Mouse (Mus musculus) layer of hippocampus, postnatal 14 days (tissue): ENCODE results near the gene Sox1. TPM values are rescaled to one million over a fixed set of nuclear protein-coding genes. Genes with fewer than 3 reads are reported as not detected.
A peak's percentile ranks its signal among the peaks of the same experiment; 100 is the strongest.

ENCODE experiments used
- DNase-seq, 2 experiments: peaks; one replicate each; pipeline ENCODE4 v3.0.0; 2021 to 2022; ENCODE audit warnings: low spot score in 2 of 2, mixed read lengths in 1 of 2
- long read RNA-seq, 2 experiments: library from polyadenylated mRNA; stranded (forward); transcript quantifications; one replicate each; pipeline ENCODE4 v2.0.0; 2021
- total RNA-seq, 2 experiments: library from RNA; stranded (reverse); gene quantifications; 2 replicates each; pipeline ENCODE4 v1.2.3; 2021

Sox1 gene
- 10 to 100 TPM; 11.0 to 12.7 TPM for total RNA-seq
- long read RNA-seq, experiment 1, full-length matches to known transcripts = 5 of 5 reads
- long read RNA-seq, experiment 1, partial matches to known transcripts = 0 of 5 reads
- long read RNA-seq, experiment 1, other reads (novel, unspliced or antisense) = 0 of 5 reads
- long read RNA-seq, experiment 2, full-length matches to known transcripts = 7 of 7 reads
- long read RNA-seq, experiment 2, partial matches to known transcripts = 0 of 7 reads
- long read RNA-seq, experiment 2, other reads (novel, unspliced or antisense) = 0 of 7 reads

DNA sequence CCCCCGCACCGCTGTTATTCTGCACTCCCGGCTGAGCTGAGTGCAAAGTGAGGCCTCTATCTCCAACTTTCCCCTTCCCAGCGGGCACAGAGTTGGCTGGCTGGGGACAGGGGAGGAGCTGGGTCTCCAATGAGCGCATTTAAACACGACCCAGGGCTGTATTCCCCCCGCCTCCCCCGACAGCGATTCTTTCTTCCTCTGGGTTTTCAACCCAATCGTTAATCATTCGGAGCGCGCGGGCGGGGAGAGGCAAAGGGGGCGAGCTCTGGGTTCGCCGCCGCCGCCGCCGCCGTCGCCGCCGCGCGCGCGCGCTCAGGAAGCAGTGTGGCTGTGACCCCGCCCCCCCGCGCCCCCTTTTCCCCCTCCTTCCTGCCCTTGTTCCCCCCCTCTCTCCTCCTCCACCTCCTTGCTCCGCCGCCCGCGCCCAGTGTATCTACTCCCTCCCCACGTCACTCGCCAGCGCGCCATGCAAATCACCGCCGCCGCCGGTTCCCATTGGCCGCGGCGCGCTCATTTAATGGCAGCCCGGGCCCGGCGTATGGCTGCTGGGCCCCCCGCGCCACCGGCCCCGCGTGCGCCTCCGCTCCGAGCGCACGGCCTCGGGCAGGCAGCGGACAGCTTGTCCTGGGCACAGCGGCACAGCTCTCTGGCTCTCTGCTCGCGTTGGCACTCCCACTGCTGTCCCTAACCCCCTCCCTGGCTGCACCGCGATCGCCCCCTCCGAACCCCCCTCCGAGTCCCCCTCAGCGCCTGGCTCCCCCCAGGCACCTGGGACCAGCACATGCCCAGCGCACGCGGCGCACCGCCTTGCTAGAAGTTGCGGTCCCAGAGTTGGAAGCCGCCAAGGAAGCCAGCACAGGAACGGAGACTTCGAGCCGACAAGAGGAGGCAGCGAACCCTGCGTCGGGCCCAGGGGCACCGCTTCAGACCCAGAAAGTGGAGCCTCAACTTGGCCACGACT is at the start of gene Sox1:
Gene Sox1, plus strand, starts transcription at position 225 of the 961 bp plus-strand sequence.
- peak; percentile 68 to 79 for DNase-seq

DNA sequence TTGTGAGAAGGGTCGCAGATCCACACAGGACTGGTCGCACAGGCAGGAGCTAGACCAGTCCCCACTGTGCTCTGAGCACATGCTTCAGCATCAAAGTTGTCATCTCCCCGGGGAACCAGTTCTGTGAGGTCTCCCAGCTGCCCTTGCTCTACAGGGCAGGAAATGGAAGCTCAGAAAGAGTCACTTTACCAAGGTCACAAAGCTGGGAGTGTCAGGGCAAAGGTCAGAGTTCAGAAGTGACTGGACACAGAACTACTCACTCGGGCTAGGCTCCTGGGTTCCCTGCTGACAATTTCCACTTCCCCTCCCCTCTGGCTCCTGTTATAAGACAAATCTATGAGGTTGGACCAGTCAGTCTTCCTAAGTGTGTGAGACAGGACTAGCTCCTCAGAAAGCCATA is 49.2 kb upstream of the Sox1 start:
- DNase-seq = no peak

DNA sequence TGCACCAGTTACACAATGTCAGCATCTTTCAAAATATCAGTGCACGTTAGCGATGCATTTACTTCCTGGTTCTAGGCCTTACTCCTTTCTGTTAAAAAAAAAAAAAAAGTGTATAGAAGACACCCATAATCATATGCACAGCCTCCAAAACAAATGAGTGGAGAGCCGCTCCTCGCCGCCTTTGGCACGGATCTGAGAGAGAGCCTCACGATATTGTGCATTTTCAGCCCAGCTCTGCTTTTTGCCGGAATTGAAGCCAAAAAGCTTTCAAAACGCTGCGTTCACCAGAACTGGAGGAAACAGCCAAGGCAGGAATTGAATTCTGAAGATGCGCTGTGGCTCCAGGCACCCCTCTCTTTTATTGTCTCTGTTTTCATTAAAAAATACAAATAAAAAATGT is 48.2 kb upstream of the Sox1 start:
- DNase-seq = no peak

DNA sequence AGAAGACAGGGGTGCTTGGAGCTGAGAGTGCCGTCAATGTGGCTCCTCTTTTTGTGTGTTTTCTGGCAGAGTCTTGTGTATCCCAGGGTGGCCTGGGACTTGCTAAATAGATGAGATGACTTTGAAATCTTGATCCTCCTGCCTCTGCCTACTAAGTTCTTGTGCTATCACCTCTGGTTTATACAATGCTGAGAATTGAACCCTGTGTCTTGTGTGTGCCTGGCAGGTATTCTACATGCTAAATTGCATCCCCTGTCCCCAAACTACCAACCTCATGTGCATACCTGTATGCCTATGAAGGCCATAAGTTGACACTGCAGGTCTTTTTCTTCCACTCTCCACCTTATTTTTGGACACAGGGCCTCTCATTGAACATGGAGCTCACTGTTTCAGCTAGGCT is 46.8 kb upstream of the Sox1 start:
- no peak for DNase-seq

DNA sequence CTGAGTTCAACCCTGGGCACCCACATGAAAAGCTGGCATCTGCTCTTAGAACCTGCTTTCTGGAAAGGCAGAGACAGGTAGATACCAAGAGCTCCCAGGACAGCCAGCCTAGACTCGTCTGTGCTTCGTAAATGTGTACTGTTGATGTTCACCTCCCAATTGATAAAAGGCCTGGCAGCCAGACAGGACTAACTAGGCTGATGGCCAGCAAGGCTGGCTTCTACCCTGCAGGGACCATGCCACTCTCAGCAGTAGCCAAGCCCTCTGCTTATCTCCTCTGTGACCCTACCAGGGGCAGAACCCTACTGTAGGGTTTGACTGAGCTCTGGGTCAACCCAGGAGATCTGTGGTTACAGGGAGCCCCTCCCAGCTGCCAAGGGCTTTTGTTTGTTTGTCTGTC is 45.5 kb upstream of the Sox1 start:
- no peak for DNase-seq

DNA sequence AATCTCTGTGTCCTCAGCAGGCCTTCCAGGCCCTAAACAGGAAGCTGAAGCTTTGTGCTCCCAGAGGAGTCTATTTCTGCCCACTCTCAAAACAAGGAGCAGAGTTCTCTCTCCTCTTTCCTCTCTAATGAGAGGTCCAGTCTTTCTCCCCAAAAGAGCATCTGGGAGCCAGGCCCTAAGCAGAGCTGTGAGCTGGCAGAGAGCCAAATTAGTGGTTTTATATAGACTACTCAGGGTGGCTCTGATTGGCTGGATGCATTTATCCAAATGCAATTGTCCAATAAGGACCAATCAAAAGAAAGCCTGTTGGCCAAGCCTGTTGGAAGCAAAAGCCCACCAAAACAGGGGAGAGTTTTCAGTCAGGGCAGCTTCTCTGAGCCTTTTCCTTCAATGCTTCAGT is 44.0 kb upstream of the Sox1 start:
- DNase-seq = no peak

DNA sequence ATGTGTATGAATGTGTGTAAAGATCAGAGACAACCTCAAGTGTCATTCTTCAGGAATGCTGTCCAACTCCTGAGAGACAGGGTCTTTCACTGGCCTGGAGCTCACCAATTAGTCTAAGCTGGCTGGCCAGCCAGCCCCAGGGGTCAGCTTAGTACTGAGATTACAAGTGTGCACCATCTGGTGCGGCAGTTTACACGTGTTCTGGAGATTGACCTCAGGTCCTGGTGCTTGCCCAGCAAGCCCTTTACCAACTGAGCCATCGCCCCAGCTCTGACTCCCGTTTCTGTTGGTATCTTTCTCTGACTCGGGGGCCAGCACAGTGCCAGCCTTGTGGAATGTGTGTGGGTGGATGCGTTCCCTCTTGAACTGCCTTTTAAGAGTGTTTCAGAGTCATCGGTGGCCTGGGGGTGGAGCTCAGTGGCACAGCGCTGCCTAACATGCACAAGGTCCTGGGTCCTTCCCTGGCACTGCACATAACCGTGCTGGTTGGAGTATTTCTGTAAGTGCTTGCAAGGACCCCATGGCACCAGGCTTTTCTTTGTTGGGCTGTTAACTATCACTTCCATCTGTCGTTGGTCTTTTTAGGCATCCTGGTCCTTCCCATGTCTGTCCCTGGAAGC is 40.6 kb upstream of the Sox1 start:
- no peak for DNase-seq

DNA sequence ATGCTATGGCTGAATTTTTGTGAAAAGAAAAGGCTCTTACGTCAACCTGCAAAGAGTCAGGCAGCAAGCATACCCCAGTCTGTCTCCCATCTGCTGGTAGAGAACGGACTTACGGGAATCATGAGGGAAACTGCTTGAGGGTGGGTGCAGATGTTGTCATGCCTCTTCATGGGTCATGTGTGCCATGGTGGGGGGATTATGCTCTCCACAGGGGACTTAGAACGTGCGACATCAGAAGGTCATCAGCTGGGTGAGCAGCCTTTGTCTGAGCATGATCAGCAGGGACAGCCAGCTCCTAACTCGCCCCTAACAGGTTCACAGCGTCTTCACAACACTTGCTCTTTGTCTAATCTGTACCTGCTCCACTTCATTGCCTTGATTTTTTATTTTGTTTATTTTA is 26.9 kb upstream of the Sox1 start:
- no peak for DNase-seq

DNA sequence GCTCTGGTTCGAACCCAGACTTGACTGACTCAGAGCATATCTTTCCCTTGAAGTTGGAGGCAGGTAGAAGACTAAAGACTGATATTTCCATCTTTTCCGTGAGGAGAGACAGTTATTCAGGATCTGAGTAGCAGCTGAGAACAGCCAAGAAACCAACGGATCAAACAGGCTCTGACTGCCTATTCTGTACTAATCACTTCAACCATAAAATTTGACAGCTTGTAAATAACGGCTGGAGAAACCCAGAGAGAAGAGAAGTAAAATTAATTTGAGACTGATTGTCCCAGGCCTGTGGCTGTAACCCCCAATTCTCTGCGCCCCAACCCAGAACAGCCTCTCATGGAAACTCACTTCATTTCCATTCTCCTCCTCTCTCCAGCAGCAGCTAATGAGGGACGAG is 26.2 kb upstream of the Sox1 start:
- DNase-seq = no peak

DNA sequence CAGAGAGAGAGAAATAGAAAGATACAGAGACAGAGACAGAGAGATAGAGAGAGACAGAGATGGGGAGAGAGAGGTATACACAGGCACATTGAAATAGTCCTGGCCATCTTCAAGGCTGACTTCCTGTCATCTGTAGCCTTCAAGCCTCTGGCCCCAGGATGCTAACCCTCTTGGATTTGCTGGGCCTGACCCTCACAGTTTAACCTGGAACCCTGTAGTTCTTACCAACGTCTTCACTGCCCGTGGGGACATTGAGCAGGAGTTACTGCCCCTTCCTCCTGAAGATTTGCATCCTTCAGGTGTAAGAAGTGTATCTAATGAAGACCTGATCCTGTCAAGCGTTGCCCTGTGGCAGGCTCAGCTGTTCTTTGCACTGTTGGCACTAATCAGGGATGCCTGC is 14.0 kb upstream of the Sox1 start:
- DNase-seq = no peak

DNA sequence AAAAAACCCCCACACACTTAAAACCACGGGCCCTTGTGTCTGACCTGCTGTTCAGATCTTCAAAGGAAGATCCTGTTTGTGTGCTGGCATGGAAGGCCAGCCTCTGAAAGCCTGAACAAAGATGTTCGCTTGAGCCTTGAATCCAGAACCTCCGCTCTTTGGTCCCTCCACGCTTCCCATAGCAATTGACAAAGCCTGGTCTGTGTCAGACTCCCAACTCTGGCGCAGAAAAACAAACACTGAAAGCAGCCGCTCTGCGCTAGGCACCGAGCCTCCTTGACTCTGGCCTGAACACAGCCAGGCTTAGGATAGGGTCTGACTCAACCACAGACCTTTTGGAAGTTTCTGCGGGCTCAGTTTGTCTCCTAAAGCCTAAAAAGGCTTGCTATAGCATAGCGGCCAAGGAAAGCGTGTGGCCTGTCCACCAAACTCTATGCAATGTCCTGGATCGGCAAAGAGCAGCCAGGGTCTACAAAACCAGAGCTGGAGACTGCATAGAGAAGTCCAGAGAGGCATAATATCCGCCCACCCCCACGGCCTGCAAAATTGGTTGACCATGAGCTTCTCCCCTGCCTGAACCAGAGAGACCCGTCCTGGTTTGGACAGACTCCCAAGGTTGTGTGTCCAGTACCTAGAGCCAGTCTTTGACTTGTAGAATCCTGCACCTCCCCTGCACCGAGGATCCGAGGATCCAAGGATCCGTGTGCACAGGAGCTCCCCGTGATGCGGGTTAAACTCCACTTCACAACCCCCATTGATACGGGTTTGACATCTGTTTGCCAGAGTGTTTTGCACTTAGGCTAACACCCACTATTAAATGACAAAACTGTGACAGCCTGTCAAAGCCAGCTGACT is 12.2 kb upstream of the Sox1 start:
- DNase-seq = no peak

DNA sequence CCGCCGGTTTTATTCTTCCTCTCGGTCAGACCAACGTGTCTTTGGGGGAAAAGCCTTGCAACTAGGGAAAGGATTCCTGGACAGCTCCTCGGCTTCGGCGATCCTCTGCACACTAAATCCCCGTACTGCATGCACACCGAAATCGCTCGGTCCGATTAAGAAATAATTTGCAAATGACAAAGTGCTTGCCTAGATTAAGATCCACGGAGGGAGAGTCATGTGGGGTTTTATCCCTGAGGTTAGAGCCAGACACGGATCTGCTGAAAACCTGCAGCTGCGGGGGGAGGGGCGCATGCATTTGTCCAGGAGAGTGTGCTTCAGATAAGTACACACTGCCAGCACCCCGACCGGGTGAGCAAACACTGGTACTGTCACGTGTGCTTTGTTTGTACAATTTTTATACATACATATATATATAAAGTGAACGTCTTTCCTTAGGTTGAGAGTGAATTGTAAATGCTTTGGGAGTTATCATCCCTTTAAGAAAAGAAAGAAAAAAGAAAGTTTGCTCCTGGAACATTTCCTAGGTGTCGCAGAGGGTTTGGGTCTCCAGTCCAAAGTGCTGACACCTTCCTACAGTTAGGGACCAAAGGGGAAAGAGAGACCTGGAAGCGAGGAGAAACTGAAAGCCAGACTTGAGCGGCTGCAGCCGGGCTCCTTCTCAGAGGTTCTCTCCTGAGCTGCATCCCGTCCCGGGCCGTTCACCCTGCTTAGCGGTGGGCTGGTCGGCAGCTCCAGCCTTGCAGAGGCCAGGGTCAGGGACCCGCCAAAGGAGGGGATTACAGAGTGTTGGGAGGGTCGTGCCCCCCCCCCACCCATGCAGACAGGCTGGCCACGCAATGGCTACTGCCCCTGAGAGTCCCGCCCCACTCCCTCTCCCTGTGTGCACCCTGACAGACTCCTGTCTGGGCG is 10.9 kb upstream of the Sox1 start:
- DNase-seq = no peak

DNA sequence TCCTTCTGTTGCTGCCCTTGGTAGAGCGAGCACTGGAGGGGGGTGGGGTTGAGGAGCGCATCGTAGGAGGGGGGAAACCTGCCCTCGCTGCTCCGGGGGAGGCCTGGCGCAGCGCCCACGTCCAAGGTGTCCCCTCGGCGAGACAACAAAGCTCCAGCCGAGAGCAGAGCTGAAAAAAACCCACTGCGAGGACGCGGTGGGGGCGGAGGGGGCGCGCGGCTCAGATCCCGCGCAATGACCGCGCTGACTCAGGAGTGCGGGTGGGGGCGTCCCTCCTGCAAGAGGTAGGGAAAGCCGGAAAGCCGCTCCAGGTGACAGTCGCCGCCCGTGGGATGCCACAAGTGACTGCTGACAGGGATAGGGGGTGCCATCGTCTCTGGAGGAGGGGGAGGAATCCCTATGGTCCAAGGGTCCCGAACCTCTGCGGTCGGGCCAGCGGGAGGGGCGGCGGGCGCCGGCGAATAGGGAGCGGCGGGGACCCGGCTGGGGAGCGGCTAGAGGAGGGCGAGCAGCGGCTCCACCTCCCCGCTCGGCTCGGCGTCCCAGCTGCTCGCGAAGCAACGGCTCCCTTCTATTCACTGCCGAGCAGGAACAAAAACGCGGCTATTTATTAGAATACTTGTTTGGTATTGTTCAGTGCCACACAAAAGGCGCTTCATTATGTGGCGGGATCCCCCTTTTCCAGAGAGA is 10.0 kb upstream of the Sox1 start:
- DNase-seq = no peak

DNA sequence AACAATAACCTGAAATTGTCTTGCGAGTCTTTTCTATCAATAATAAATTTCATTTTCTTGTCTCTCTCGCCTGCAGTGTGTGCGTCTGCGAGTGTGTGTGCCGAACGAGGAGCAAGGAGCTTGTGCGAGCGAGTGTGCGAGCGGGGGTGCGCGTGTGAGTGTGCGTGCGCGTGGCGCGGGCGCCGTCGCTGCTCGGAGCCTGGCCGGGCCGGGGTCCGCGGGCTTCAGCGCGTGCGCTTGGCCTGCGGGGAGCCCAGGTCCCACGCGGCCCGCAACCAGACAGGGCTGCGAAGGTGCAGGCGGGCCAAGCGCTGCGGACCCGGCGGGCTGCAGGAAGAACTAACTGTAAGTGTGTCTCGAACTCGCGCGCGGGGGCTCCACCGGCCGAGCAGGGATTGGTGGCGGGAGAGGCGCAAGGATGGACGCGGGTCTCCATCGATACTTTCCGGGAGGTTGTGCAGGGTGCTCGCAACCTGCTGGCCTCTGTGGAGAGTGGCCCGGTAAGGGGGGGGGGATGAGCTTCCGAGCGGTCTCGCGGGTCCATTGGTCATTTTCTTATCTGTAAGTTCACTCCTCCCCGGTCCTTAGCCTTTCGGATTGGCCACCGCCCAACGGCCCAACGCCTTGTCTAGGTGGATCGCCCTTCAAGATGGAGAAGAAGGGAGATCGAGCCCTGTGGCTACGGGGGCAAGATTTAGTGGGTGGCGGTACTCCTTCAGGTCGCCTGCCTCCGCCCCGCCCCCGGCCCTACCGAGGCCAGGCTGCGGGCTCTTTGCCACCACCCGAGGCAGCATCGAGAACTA is 9.2 kb upstream of the Sox1 start:
- no peak for DNase-seq

DNA sequence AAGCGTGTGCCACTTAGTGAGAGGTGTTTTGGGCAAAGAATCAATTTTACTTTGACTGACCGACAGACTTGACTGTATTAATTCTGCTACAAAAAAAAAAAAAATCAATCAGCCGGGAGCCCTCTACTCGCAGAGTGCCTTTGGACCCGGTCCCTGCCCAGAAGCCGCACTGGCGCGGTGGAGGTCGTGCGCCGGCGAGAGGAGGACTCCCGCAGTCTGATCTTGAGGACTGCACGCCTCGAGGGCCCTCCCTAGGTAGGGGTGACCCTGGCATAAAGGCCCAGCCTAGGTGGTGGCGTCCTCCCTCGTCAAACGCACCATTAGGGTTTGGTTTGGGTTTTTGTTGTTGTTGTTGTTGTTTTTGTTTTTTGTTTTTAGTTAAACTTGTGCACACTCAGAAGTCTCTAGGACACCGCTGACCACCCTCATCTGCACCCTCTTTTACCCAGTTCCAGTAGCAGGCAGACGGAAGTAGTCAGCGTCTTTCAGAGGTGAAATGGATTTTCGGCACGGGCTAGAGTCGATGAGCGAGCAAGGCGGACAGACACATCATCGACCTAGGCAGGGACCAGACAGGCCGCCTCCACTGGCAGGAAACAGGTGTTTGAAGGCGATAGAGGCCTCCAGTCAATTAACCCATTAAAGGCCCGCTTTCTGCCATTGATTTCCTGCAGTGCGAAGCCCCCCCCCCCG is 8.4 kb upstream of the Sox1 start:
- DNase-seq = no peak

DNA sequence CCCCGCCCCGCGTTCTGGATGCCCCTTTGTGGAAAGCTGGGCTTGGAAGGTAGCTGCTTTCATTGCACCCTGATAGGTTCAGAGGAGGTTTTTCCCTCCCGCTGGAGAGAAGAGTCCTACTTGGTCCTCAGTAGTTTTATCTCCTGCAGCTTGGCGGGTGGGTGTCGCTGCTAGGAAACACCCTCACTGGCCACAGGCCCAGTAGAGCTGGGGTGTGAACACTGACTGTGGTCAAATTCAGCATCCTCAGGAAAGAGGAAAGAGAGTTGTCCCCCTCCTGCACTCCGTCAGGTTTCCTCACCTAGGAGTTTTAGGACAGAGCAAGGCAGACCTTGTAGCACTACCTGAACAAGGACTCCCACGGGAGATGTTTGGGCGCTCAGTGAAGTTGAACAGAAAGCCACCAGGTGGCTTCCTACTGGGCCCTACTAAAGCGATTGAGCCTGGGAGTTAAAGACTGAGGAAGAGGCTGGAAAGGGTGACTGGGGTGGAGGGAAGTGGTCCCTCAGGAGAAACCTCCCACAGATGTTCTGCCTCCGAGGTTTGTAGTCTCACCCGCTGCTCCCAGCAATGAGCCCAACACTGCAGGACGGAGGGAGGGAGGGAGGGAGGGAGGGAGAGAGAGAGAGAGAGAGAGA is 7.8 kb upstream of the Sox1 start:
- DNase-seq = no peak

DNA sequence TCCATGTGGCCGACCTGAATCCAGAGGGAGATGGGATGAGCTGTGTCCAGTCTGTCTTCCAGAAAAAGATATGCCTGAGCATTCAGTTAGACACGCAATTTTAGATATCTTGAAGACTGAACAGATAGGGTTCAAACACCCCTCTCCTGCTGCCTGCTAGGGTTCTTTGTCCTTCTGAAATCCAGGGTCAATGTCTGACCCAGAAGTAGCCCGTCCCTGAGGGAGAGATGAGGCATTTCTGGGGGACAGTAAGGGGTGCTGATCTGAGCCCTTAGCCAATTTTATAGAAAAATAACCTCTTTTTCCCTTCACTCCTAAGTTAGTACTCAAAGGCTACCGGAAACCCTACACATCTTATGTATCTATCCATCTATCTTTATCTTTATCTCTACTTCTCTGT is 7.2 kb upstream of the Sox1 start:
- DNase-seq = no peak
